Mouse (Mus musculus) embryonic fibroblast, embryonic 13.5 days (primary cell): Measurements from ENCODE around the gene Vamp1.

Experiments used
- CTCF ChIP-seq: IDR thresholded peaks from 2 replicates; pipeline ENCODE4 v1.5.1; 2011; ENCODE audit warnings: mild to moderate bottlenecking, control low read depth, low read length, moderate library complexity, borderline replicate concordance; ENCODE audit not compliant: insufficient read depth
- POLR2A ChIP-seq: IDR thresholded peaks from 2 replicates; pipeline ENCODE4 v1.6.1; 2011; ENCODE audit warnings: low read depth, mild to moderate bottlenecking, control low read depth, low read length, moderate library complexity

DNA sequence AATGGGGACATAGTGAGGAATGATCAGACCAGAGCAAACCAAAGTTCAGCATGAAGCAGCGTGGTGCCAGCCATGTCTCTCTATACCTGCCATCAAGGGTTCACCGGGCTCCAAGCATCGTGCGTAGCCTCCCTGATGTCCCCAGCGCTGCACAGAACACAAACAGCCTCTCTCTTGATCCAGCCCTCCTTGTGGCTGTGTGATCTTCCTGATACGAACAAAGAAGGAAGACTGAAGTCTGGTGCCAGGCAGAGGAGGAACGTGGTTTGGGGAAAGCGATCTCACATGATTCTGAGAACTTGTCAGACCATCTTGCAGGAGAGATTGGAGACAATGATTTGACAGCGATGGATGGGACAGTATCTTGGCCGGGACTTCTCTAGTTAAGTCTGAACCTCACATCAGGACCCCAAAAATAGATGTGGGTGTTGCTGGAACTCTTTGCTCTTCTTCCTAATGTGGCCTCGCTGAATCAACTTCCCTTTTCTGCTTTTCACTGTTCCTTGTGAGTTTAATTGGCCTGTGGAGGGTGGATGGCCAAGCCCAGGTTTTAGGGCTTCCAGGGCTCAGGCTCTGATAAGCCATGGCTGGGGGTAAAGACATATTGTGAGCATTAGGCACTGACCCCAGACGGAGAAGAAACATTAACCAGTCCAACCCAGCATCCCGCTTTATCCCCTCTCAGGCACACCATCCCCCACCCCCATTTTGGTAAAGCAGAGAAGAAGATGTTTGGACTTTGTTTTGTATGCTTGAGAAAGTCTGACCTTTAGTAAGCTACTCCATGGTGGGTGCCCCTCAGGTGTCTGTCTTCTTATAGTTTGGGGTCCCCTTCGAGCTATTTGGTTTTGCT is 38.7 kb downstream of the Vamp1 start:
- TF ChIP-seq CTCF (no peak), POLR2A (no peak)
